Mouse (Mus musculus) liver, embryonic 14.5 days (tissue): ENCODE results near the gene Luzp1. TPM values are rescaled to one million over a fixed set of nuclear protein-coding genes. Genes with fewer than 3 reads are reported as not detected.

Experiments used
- ATAC-seq: fragments of 200-750 bp; cut with Nextera tagmentation; 2 replicates; pipeline ENCODE4 v1.8.0; 2017; ENCODE audit warnings: moderate number of reproducible peaks, mild to moderate bottlenecking, moderate library complexity; ENCODE audit not compliant: insufficient read depth
- DNase-seq, 3 experiments: peaks; one replicate each; pipeline ENCODE4 v3.0.0-alpha.2; 2012 to 2013; ENCODE audit warnings: low read depth in 3 of 3, low spot score in 3 of 3
- H3K27ac ChIP-seq: fragments of 300-500 bp; sonication (generic); 2 replicates; pipeline ENCODE4 v1.5.1; 2014; ENCODE audit warnings: moderate library complexity, mild to moderate bottlenecking, control low read depth, inconsistent platforms
- H3K27me3 ChIP-seq: fragments of 300-500 bp; sonication (generic); 2 replicates; pipeline ENCODE4 v1.6.1; 2014; ENCODE audit warnings: mild to moderate bottlenecking, low read length, moderate library complexity; ENCODE audit not compliant: control insufficient read depth, insufficient read depth
- H3K36me3 ChIP-seq: fragments of 300-500 bp; sonication (generic); replicated peaks from 2 replicates; pipeline ENCODE4 v1.6.1; 2014; ENCODE audit warnings: low read depth; ENCODE audit not compliant: control insufficient read depth, insufficient read depth
- H3K4me1 ChIP-seq, 2 experiments: fragments of 200-500 bp in 1 of 2; fragments of 300-500 bp in 1 of 2; sonication (generic) in 1 of 2; replicated peaks; 2 replicates each; pipeline ENCODE4 v1.6.1; 2012 to 2014; ENCODE audit warnings: antibody characterized with exemption in 1 of 2, inconsistent platforms in 1 of 2, low read length in 1 of 2; ENCODE audit not compliant: control insufficient read depth in 2 of 2, insufficient read depth in 2 of 2
- H3K4me2 ChIP-seq: fragments of 300-500 bp; sonication (generic); 2 replicates; pipeline ENCODE4 v1.6.1; 2014; ENCODE audit warnings: low read depth, mild to moderate bottlenecking, control low read depth, moderate library complexity
- H3K4me3 ChIP-seq, 2 experiments: fragments of 200-500 bp in 1 of 2; fragments of 300-500 bp in 1 of 2; sonication (generic) in 1 of 2; 2 replicates each; pipeline ENCODE4 v1.5.1; 2012 to 2014; ENCODE audit warnings: low read depth in 2 of 2, low read length in 2 of 2, mild to moderate bottlenecking in 2 of 2, control low read depth in 1 of 2, inconsistent platforms in 1 of 2, moderate library complexity in 1 of 2; ENCODE audit not compliant: insufficient read depth in 1 of 2
- H3K9ac ChIP-seq: fragments of 300-500 bp; sonication (generic); replicated peaks from 2 replicates; pipeline ENCODE4 v1.6.1; 2014; ENCODE audit warnings: mild to moderate bottlenecking, control low read depth, moderate library complexity
- H3K9me3 ChIP-seq: fragments of 300-500 bp; sonication (generic); 2 replicates; pipeline ENCODE4 v1.6.1; 2016; ENCODE audit warnings: low read length, mixed read lengths; ENCODE audit not compliant: control insufficient read depth
- CTCF ChIP-seq: IDR thresholded peaks from 2 replicates; pipeline ENCODE4 v1.5.1; 2016; ENCODE audit warnings: antibody characterized with exemption, low read depth, control low read depth
- EP300 ChIP-seq: IDR thresholded peaks from 2 replicates; pipeline ENCODE4 v1.6.1; 2016; ENCODE audit warnings: antibody characterized with exemption, low read depth
- WGBS: fragments of 180-500 bp; shearing (Covaris S2); extraction: QIAGEN DNeasy Blood & Tissue Kit; methylation state at CpG from one replicate; pipeline ENCODE4 v1.1.7; 2014; ENCODE audit not compliant: insufficient replicate concordance; 5-methylcytosine and 5-hydroxymethylcytosine counted together
- polyA plus RNA-seq, 2 experiments: library from polyadenylated mRNA; depleted of rRNA in 1 of 2; stranded (reverse) in 1 of 2; unstranded in 1 of 2; fragments of >200 nt; fragmentation: Nextera tagmentation in 1 of 2; extraction: Ambion mirVana in 1 of 2; gene quantifications; 2 replicates each; pipeline versions ENCODE4 v1.2.1 to v1.2.3; 2012 to 2014

The Luzp1 gene
- polyA plus RNA-seq, 2 experiments = 1.8 to 8.2 TPM

GRCm38 (mm10) chr4:136562755-136563154, 93.2 kb downstream of the Luzp1 start:
- H3K9ac ChIP-seq = no peak overlapping the region
- no peak overlapping the region for H3K4me3 ChIP-seq
- DNase-seq (no peak), ATAC-seq (no peak)
- peaks cover 15% of the 10 kb centered on the region for H3K36me3 ChIP-seq
- 69% methylated on average over 6 of the region's 6 CpGs for WGBS
- H3K9me3 ChIP-seq = no peaks in the 10 kb centered on the region
- no peak for TF ChIP-seq CTCF
- no peak for TF ChIP-seq EP300
- no peak overlapping the region for H3K4me2 ChIP-seq
- H3K27ac ChIP-seq = no peak overlapping the region
- H3K4me1 ChIP-seq = no peaks in the 10 kb centered on the region
- no peaks in the 10 kb centered on the region for H3K27me3 ChIP-seq

- H3K36me3 ChIP-seq = peaks cover 8% of the 10 kb centered on the region
- whole genome bisulfite sequencing = 74% methylated on average over 3 of the region's 3 CpGs
- no peak overlapping the region for H3K27ac ChIP-seq
- H3K9me3 ChIP-seq = no peaks in the 10 kb centered on the region
- DNase-seq (no peak), ATAC-seq (no peak)
- H3K9ac ChIP-seq = no peak overlapping the region
- H3K4me3 ChIP-seq = no peak overlapping the region
- H3K27me3 ChIP-seq = no peaks in the 10 kb centered on the region
- 0 out of 4 replicates have a peak, but pooled peaks cover 0 to 2% of the 10 kb centered on the region in 2 experiments for H3K4me1 ChIP-seq
- H3K4me2 ChIP-seq = no peak overlapping the region
- TF ChIP-seq EP300 = no peak
- TF ChIP-seq CTCF = peak; percentile 30; the same call in 1 of the 2 replicates
Measured at GRCm38 (mm10) chr4:136568629-136569028, 99.1 kb downstream of the Luzp1 start.

- Histone ChIP-seq H3K4me2 (no peak overlapping the region), H3K36me3 (peaks cover 8% of the 10 kb centered on the region), H3K27me3 (no peaks in the 10 kb centered on the region), H3K4me1 (0 out of 4 replicates have a peak, but pooled peaks cover 0 to 2% of the 10 kb centered on the region in 2 experiments), H3K4me3 (no peak overlapping the region), H3K27ac (no peak overlapping the region), H3K9me3 (no peaks in the 10 kb centered on the region), H3K9ac (no peak overlapping the region)
- TF ChIP-seq CTCF = no peak
- no peak for TF ChIP-seq EP300
- no peak for ATAC-seq
- peak in 1 of 3 experiments; percentile 22 for DNase-seq
Measured at GRCm38 (mm10) chr4:136569998-136570397, 100.4 kb downstream of the Luzp1 start.

- Histone ChIP-seq H3K36me3 (no peaks in the 10 kb centered on the region), H3K27ac (no peak overlapping the region), H3K4me3 (no peak overlapping the region), H3K9ac (no peak overlapping the region), H3K4me1 (no peaks in the 10 kb centered on the region; a peak in 2 of 4 replicates), H3K4me2 (no peak overlapping the region), H3K27me3 (no peaks in the 10 kb centered on the region), H3K9me3 (no peaks in the 10 kb centered on the region)
- DNase-seq = no peak
- no peak for ATAC-seq
- TF ChIP-seq CTCF (no peak), EP300 (no peak)
- 83% methylated on average over 3 of the region's 3 CpGs for WGBS
Measured at GRCm38 (mm10) chr4:136581885-136582284, 112.3 kb downstream of the Luzp1 start.

- WGBS = 63% methylated on average over 4 of the region's 4 CpGs
- Histone ChIP-seq H3K4me3 (no peak overlapping the region), H3K27ac (0 out of 2 replicates have a peak overlapping the region, but pooled peaks have one; percentile 19), H3K9ac (0 out of 2 replicates have a peak overlapping the region, but pooled peaks have one; percentile 7), H3K36me3 (no peaks in the 10 kb centered on the region), H3K4me2 (peak overlapping the region; percentile 51), H3K4me1 (peaks cover 6 to 8% of the 10 kb centered on the region in 2 experiments), H3K9me3 (no peaks in the 10 kb centered on the region), H3K27me3 (no peaks in the 10 kb centered on the region)
- no peak for TF ChIP-seq EP300
- TF ChIP-seq CTCF = no peak
- DNase-seq = no peak
- no peak; the same call in 1 of the 2 replicates for ATAC-seq
Measured at GRCm38 (mm10) chr4:136587221-136587827, 117.8 kb downstream of the Luzp1 start.
